Mouse (Mus musculus) testis, postnatal 10 days (tissue): ENCODE measurements around the gene Tmem37.

ENCODE experiments used
- DNase-seq: peaks from one replicate; pipeline ENCODE4 v3.0.0; 2021; ENCODE audit warnings: low spot score

Gene Tmem37

DNA sequence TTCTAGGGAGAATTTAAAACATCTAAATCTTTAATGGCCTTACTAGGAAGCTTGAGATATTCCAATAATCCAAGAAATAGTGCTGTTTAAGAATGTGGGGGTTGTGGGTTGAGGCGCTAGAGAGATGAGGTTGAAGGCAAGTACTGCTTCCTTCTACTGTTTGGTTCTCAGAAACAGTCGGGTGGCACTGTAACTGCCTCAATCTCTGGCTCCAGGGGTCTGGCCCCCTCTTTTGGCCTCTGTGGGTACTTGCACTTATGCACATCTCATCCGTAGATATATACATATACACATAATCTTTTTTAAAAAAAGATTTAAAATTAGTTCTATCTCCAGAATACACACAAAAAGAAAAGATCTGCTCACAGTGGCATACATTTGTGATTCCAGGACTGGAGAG, 55.0 kb downstream of the Tmem37 start:
- no peak for DNase-seq
